ENCODE assay signal across 8 mouse cellular contexts in genomic region chr4:89469883-89470282, GRCm38 (mm10).
DNase-seq lines count a peak whose midpoint lies in the region; ATAC-seq and TF ChIP-seq lines count a peak whose summit lies in the region.

No protein-coding gene starts in this region.

- H3K27ac ChIP-seq in embryonic fibroblast, embryonic 13.5 days (ENCODE audit: insufficient read depth, low read length) = peak overlapping the region; percentile 90
- peak overlapping the region; percentile 76 for H3K27ac ChIP-seq in heart, embryonic 13.5 days (replicated peaks)
- H3K27ac ChIP-seq in lung, embryonic 14.5 days (ENCODE audit: low read depth) = no peak overlapping the region
- H3K27ac ChIP-seq in stomach, embryonic 14.5 days (ENCODE audit: low read length) = peak overlapping the region; percentile 58; the same call in 1 of the 2 replicates
- no peak overlapping the region for H3K27ac ChIP-seq in liver, embryonic 11.5 days (ENCODE audit: low read depth, low read length)

- H3K4me1 ChIP-seq in embryonic fibroblast, embryonic 13.5 days (ENCODE audit: control insufficient read depth, insufficient read depth, low read length) = peaks cover 26% of the 10 kb centered on the region
- no peaks in the 10 kb centered on the region for H3K4me1 ChIP-seq in heart, embryonic 13.5 days
- no peaks in the 10 kb centered on the region for H3K4me1 ChIP-seq in lung, embryonic 14.5 days (ENCODE audit: insufficient read depth)
- peaks cover 4% of the 10 kb centered on the region; the same call in 1 of the 2 replicates for H3K4me1 ChIP-seq in stomach, embryonic 14.5 days (ENCODE audit: control insufficient read depth, insufficient read depth, low read length)
- H3K4me1 ChIP-seq in liver, embryonic 11.5 days (replicated peaks; ENCODE audit: control insufficient read depth, insufficient read depth, low read length) = peaks cover 3% of the 10 kb centered on the region

- ATAC-seq in heart, embryonic 13.5 days (ENCODE audit: extremely low read depth, insufficient number of reproducible peaks, low FRiP score, low TSS enrichment) = peak; percentile 74
- ATAC-seq in lung, embryonic 14.5 days (ENCODE audit: insufficient read depth) = peak; percentile 67; the same call in 1 of the 2 replicates
- ATAC-seq in stomach, embryonic 14.5 days (ENCODE audit: insufficient number of reproducible peaks, insufficient read depth, low FRiP score, low read depth) = no peak
- no peak for ATAC-seq in liver, embryonic 11.5 days (replicated peaks; ENCODE audit: low FRiP score)

- H3K4me3 ChIP-seq in embryonic fibroblast, embryonic 13.5 days (ENCODE audit: insufficient read depth, low read length) = no peak overlapping the region
- no peak overlapping the region for H3K4me3 ChIP-seq in heart, embryonic 13.5 days
- H3K4me3 ChIP-seq in lung, embryonic 14.5 days (ENCODE audit: low read depth, low read length) = no peak overlapping the region
- H3K4me3 ChIP-seq in stomach, embryonic 14.5 days (ENCODE audit: low read depth, low read length) = no peak overlapping the region
- H3K4me3 ChIP-seq in liver, embryonic 11.5 days (ENCODE audit: low read depth, low read length) = no peak overlapping the region

- peak; percentile 13 for DNase-seq in ovary, postnatal 36 days (ENCODE audit: low spot score)
- no peak for DNase-seq in ovary, postnatal 14 days (ENCODE audit: low spot score)
- peak; percentile 40 for DNase-seq in lung, embryonic 14.5 days
- DNase-seq in testis, postnatal 10 days (ENCODE audit: low spot score) = no peak
- DNase-seq in liver, embryonic 11.5 days (ENCODE audit: low spot score) = no peak

- TF ChIP-seq CTCF in embryonic fibroblast, embryonic 13.5 days (IDR thresholded peaks at IDR 0.05; ENCODE audit: borderline replicate concordance, insufficient read depth, low read length) = no peak
- TF ChIP-seq CTCF in lung, embryonic 14.5 days (IDR thresholded peaks at IDR 0.05; ENCODE audit: low read depth) = no peak

- no peaks in the 10 kb centered on the region for H3K36me3 ChIP-seq in heart, embryonic 13.5 days
- no peaks in the 10 kb centered on the region for H3K36me3 ChIP-seq in lung, embryonic 14.5 days (ENCODE audit: insufficient read depth)
- no peaks in the 10 kb centered on the region for H3K36me3 ChIP-seq in stomach, embryonic 14.5 days (ENCODE audit: control insufficient read depth, insufficient read depth, low read length)
- no peaks in the 10 kb centered on the region for H3K36me3 ChIP-seq in liver, embryonic 11.5 days (ENCODE audit: control insufficient read depth, insufficient read depth, low read length)

- peak overlapping the region; percentile 11; the same call in 1 of the 2 replicates for H3K4me2 ChIP-seq in heart, embryonic 13.5 days
- no peak overlapping the region for H3K4me2 ChIP-seq in lung, embryonic 14.5 days
- no peak overlapping the region for H3K4me2 ChIP-seq in stomach, embryonic 14.5 days (replicated peaks; ENCODE audit: low read depth, low read length)
- no peak overlapping the region for H3K4me2 ChIP-seq in liver, embryonic 11.5 days

- WGBS in heart, embryonic 13.5 days = 40% methylated on average over 8 of the region's 8 CpGs
- 37% methylated on average over 8 of the region's 8 CpGs for WGBS in lung, embryonic 14.5 days
- WGBS in stomach, embryonic 14.5 days = 36% methylated on average over 8 of the region's 8 CpGs
- 64% methylated on average over 8 of the region's 8 CpGs for WGBS in liver, embryonic 11.5 days

- H3K9me3 ChIP-seq in heart, embryonic 13.5 days = no peaks in the 10 kb centered on the region
- H3K9me3 ChIP-seq in lung, embryonic 14.5 days (ENCODE audit: low read depth, low read length) = no peaks in the 10 kb centered on the region
- no peaks in the 10 kb centered on the region for H3K9me3 ChIP-seq in stomach, embryonic 14.5 days (ENCODE audit: control insufficient read depth, low read depth, low read length)
- H3K9me3 ChIP-seq in liver, embryonic 11.5 days (ENCODE audit: control insufficient read depth, low read length) = no peaks in the 10 kb centered on the region

- no peak overlapping the region for H3K9ac ChIP-seq in heart, embryonic 13.5 days
- no peak overlapping the region for H3K9ac ChIP-seq in lung, embryonic 14.5 days
- no peak overlapping the region for H3K9ac ChIP-seq in stomach, embryonic 14.5 days (replicated peaks; ENCODE audit: low read depth, low read length)
- H3K9ac ChIP-seq in liver, embryonic 11.5 days (ENCODE audit: low read depth, low read length) = no peak overlapping the region

- no peaks in the 10 kb centered on the region for H3K27me3 ChIP-seq in heart, embryonic 13.5 days (replicated peaks)
- no peaks in the 10 kb centered on the region for H3K27me3 ChIP-seq in lung, embryonic 14.5 days (ENCODE audit: insufficient read depth, low read length)
- no peaks in the 10 kb centered on the region for H3K27me3 ChIP-seq in stomach, embryonic 14.5 days (ENCODE audit: control insufficient read depth, insufficient read depth, low read length)
- H3K27me3 ChIP-seq in liver, embryonic 11.5 days (replicated peaks; ENCODE audit: control insufficient read depth, insufficient read depth, low read length) = no peaks in the 10 kb centered on the region

- no peak for TF ChIP-seq POLR2A in embryonic fibroblast, embryonic 13.5 days (IDR thresholded peaks at IDR 0.05; ENCODE audit: low read depth, low read length)

Comparison
In these comparisons a context has a peak if more than half of its experiments do, and no peak if none do; other contexts are left out.
1. DNase-seq: peak in ovary, postnatal 36 days (single experiment) and lung, embryonic 14.5 days (single experiment); none in ovary, postnatal 14 days (single experiment), testis, postnatal 10 days (single experiment) and liver, embryonic 11.5 days (single experiment).
2. H3K27ac ChIP-seq: peak in embryonic fibroblast, embryonic 13.5 days (single experiment), heart, embryonic 13.5 days (single experiment) and stomach, embryonic 14.5 days (single experiment); none in lung, embryonic 14.5 days (single experiment) and liver, embryonic 11.5 days (single experiment).
3. ATAC-seq: peak in heart, embryonic 13.5 days (single experiment) and lung, embryonic 14.5 days (single experiment); none in stomach, embryonic 14.5 days (single experiment) and liver, embryonic 11.5 days (single experiment).